Mouse (Mus musculus) limb, embryonic 14.5 days (tissue): ENCODE results near the gene Lrp11. TPM values are rescaled to one million over a fixed set of nuclear protein-coding genes. Genes with fewer than 3 reads are reported as not detected.
A peak's percentile ranks its signal among the peaks of the same experiment; 100 is the strongest.

Experiments
- ATAC-seq: fragments of 200-750 bp; cut with Nextera tagmentation; 2 replicates; pipeline ENCODE4 v1.8.0; 2017; ENCODE audit warnings: low read depth, moderate number of reproducible peaks, moderate TSS enrichment; ENCODE audit not compliant: low FRiP score
- DNase-seq: peaks from one replicate; pipeline ENCODE4 v3.0.0-alpha.2; 2015; ENCODE audit warnings: low spot score
- H3K27ac ChIP-seq: fragments of 300-500 bp; sonication (generic); replicated peaks from 2 replicates; pipeline ENCODE4 v1.5.1; 2014; ENCODE audit warnings: low read depth, mild to moderate bottlenecking, low read length, moderate library complexity, mixed read lengths
- H3K27me3 ChIP-seq: fragments of 300-500 bp; sonication (generic); 2 replicates; pipeline ENCODE4 v1.6.1; 2014; ENCODE audit warnings: low read length, mixed read lengths; ENCODE audit not compliant: control insufficient read depth, insufficient read depth
- H3K36me3 ChIP-seq: fragments of 300-500 bp; sonication (generic); 2 replicates; pipeline ENCODE4 v1.6.1; 2014; ENCODE audit warnings: mild to moderate bottlenecking, low read length, moderate library complexity, mixed read lengths; ENCODE audit not compliant: control insufficient read depth, insufficient read depth
- H3K4me1 ChIP-seq: fragments of 300-500 bp; sonication (generic); 2 replicates; pipeline ENCODE4 v1.6.1; 2014; ENCODE audit warnings: antibody characterized with exemption, low read length, mixed read lengths; ENCODE audit not compliant: control insufficient read depth, insufficient read depth
- H3K4me2 ChIP-seq: fragments of 300-500 bp; sonication (generic); replicated peaks from 2 replicates; pipeline ENCODE4 v1.6.1; 2014; ENCODE audit warnings: low read depth, mild to moderate bottlenecking, low read length, moderate library complexity; ENCODE audit not compliant: severe bottlenecking
- H3K4me3 ChIP-seq: fragments of 300-500 bp; sonication (generic); replicated peaks from 2 replicates; pipeline ENCODE4 v1.5.1; 2014; ENCODE audit warnings: low read length
- H3K9ac ChIP-seq: fragments of 300-500 bp; sonication (generic); 2 replicates; pipeline ENCODE4 v1.6.1; 2014; ENCODE audit warnings: mild to moderate bottlenecking, low read depth, low read length, moderate library complexity; ENCODE audit not compliant: severe bottlenecking
- H3K9me3 ChIP-seq: fragments of 300-500 bp; sonication (generic); 2 replicates; pipeline ENCODE4 v1.6.1; 2016; ENCODE audit warnings: low read length; ENCODE audit not compliant: control insufficient read depth
- POLR2A ChIP-seq: fragments of 200-500 bp; IDR thresholded peaks from 2 replicates; pipeline ENCODE4 v1.8.0; 2012; ENCODE audit warnings: inconsistent platforms, mild to moderate bottlenecking, moderate library complexity, borderline replicate concordance; ENCODE audit not compliant: insufficient read depth, insufficient read length; ENCODE audit errors: extremely low read depth
- WGBS: fragments of 180-500 bp; shearing (Covaris S2); extraction: QIAGEN DNeasy Blood & Tissue Kit; methylation state at CpG from one replicate; pipeline ENCODE4 v1.1.7; 2014; 5-methylcytosine and 5-hydroxymethylcytosine counted together
- polyA plus RNA-seq, 2 experiments: library from polyadenylated mRNA; depleted of rRNA in 1 of 2; stranded (reverse) in 1 of 2; unstranded in 1 of 2; fragments of >200 nt; fragmentation: Nextera tagmentation in 1 of 2; extraction: Ambion mirVana in 1 of 2; gene quantifications; 2 replicates each; pipeline versions ENCODE4 v1.2.1 to v1.2.3; 2012 to 2014

The Lrp11 gene
- polyA plus RNA-seq (2012; rRNA removed) (1.8 and 2.1 TPM in 2 replicates), polyA plus RNA-seq (2014; fragmentation: Nextera tagmentation; extraction: Ambion mirVana) (1.3 and 2.0 TPM in 2 replicates)

DNA sequence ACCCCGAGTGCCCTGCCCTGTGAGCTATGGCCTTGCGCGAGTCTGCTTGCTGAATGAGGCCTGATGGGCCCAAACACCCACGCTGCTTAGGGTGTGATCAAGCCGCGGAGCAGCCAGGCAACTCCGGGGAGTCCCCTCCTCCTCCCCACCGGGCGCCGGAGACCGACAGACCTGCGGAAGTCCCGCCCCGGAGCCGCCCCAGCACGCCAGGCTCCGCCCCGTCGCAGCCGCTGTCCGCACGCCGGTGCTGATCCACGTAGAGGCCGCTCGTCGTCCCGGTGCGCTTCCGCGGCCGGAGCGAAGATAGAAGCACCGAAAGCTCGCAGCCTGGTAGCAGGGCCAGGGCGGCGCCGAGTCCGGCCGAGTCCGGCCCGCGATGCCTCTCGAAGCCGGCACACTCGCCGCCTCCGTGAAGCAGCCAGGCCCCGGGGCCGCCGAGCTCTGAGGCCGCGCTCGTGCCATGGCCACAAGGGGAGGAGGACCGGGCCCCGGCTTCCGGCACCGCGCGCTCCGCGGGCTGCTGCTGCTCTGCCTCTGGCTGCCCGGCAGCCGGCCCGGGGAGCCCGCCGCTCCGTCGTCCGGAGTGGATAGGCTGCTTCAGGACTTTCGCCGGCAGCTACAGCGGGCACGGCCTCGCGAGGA, at the start of gene Lrp11:
Lrp11 (plus strand) TSS at position 209 of the 642 bp plus-strand sequence.
- peak; percentile 48; the same call in 1 of the 2 replicates for TF ChIP-seq POLR2A

GRCm38 (mm10) chr10:7578002-7578401, 11.6 kb upstream of the Lrp11 start:
- Histone ChIP-seq H3K4me3 (no peak overlapping the region), H3K36me3 (no peaks in the 10 kb centered on the region), H3K4me1 (no peaks in the 10 kb centered on the region), H3K4me2 (no peak overlapping the region), H3K27me3 (no peaks in the 10 kb centered on the region), H3K9ac (no peak overlapping the region), H3K27ac (no peak overlapping the region), H3K9me3 (no peaks in the 10 kb centered on the region)
- TF ChIP-seq POLR2A: no peak
- no peak for ATAC-seq
- DNase-seq: no peak

More for the DNA sequence above, at the start of gene Lrp11:
- peak; percentile 96 for ATAC-seq
- WGBS: under 1% methylated on average over 49 of the region's 76 CpGs
- Histone ChIP-seq H3K4me2 (peak within 1 kb of the TSS; percentile 99), H3K27me3 (peaks cover 19% of the 10 kb centered on the region), H3K36me3 (no peaks in the 10 kb centered on the region), H3K9me3 (no peaks in the 10 kb centered on the region), H3K4me1 (peaks cover 2% of the 10 kb centered on the region; the same call in 1 of the 2 replicates), H3K27ac (no peak within 1 kb of the TSS), H3K9ac (peak within 1 kb of the TSS; percentile 54), H3K4me3 (peak within 1 kb of the TSS; percentile 66)
- peak; percentile 83 for DNase-seq

GRCm38 (mm10) chr10:7581401-7581800, 8.2 kb upstream of the Lrp11 start:
- no peaks in the 10 kb centered on the region for H3K9me3 ChIP-seq
- ATAC-seq (no peak), DNase-seq (no peak)
- no peaks in the 10 kb centered on the region for H3K36me3 ChIP-seq
- no peak overlapping the region for H3K4me2 ChIP-seq
- no peaks in the 10 kb centered on the region for H3K4me1 ChIP-seq
- H3K27me3 ChIP-seq: no peaks in the 10 kb centered on the region
- no peak overlapping the region for H3K4me3 ChIP-seq
- 95% methylated on average over 2 of the region's 2 CpGs for WGBS
- no peak overlapping the region for H3K27ac ChIP-seq
- TF ChIP-seq POLR2A: no peak
- H3K9ac ChIP-seq: no peak overlapping the region

DNA sequence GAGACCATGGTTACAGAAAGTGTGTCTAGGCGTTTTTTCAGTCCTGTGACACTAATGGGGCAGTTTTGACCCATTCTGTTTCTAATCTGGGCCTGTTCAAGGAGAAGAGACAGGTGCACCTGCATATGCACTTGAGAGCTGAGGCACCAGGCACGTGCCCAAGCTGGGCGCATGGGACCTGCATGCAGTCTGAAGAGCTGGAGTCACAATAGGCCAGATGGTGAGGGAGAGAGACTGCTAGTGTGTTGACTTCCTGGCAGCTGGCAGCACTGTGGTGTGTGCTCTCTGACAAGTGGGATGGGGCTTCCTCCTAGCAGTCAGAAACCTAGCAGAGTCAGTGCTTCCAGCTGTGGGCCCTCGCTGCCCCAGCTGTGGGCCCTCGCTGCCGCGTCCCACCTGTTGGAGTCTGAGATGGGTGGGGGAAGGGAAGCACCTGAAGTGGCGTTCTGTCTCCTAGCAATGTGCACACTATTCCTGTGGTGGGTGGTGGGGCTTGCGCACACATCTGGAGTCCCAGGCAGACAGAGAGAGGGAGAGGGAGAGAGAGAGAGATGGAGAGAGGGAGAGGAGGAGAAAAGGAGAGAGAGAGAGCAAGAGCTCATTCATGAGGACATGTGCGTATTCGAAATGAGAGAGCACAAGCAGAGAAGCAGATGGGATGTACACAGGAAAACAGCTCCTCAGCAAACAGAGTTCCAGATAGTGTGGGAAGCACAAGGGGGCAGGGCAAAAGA, 7.3 kb upstream of the Lrp11 start:
- no peak overlapping the region for H3K9ac ChIP-seq
- DNase-seq: no peak
- ATAC-seq: no peak
- H3K4me1 ChIP-seq: no peaks in the 10 kb centered on the region
- no peaks in the 10 kb centered on the region for H3K9me3 ChIP-seq
- no peak overlapping the region for H3K4me2 ChIP-seq
- H3K27me3 ChIP-seq: no peaks in the 10 kb centered on the region
- H3K36me3 ChIP-seq: no peaks in the 10 kb centered on the region
- H3K4me3 ChIP-seq: no peak overlapping the region
- H3K27ac ChIP-seq: no peak overlapping the region
- no peak for TF ChIP-seq POLR2A
- 40% methylated on average over 11 of the region's 11 CpGs for WGBS

- WGBS: 44% methylated on average over 7 of the region's 7 CpGs
- no peak for TF ChIP-seq POLR2A
- ATAC-seq: no peak
- no peak for DNase-seq
- H3K4me2 ChIP-seq: no peak overlapping the region
- H3K4me3 ChIP-seq: no peak overlapping the region
- no peak overlapping the region for H3K9ac ChIP-seq
- H3K9me3 ChIP-seq: no peaks in the 10 kb centered on the region
- no peaks in the 10 kb centered on the region for H3K4me1 ChIP-seq
- no peaks in the 10 kb centered on the region for H3K36me3 ChIP-seq
- no peak overlapping the region for H3K27ac ChIP-seq
- H3K27me3 ChIP-seq: no peaks in the 10 kb centered on the region
Observed at GRCm38 (mm10) chr10:7582891-7583557, 6.6 kb upstream of the Lrp11 start.
